Mouse (Mus musculus): ENCODE data around the gene Sgf29. TPM values are rescaled to one million over a fixed set of nuclear protein-coding genes. Genes with fewer than 3 reads are reported as not detected.
"Not testable (repeated sequence)": the region's sequence is repeated elsewhere in the genome, so short reads cannot be mapped to it uniquely, and the experiment has no call there.

Sgf29 gene
- total RNA-seq, 2 experiments from 2014 or later: 39.6 to 50.1 TPM

- no peak for DNase-seq (ENCODE audit: low spot score in 2 of 2)
Observed at GRCm38 (mm10) chr7:126678545-126679341, 29.6 kb downstream of the Sgf29 start.

GRCm38 (mm10) chr7:126679683-126680082, 30.6 kb downstream of the Sgf29 start:
- no peak for DNase-seq (ENCODE audit: low spot score in 2 of 2)

- DNase-seq (ENCODE audit: low spot score in 2 of 2): no peak
Observed at GRCm38 (mm10) chr7:126681221-126681620, 32.1 kb downstream of the Sgf29 start.

GRCm38 (mm10) chr7:126688156-126688555, 39.0 kb downstream of the Sgf29 start:
- not testable (repeated sequence) for DNase-seq (ENCODE audit: low spot score in 2 of 2)

GRCm38 (mm10) chr7:126689021-126689420, 39.9 kb downstream of the Sgf29 start:
- no peak for DNase-seq (ENCODE audit: low spot score in 2 of 2)

- DNase-seq (ENCODE audit: low spot score in 2 of 2): no peak
Observed at GRCm38 (mm10) chr7:126690737-126691136, 41.6 kb downstream of the Sgf29 start.

GRCm38 (mm10) chr7:126691676-126692075, 42.6 kb downstream of the Sgf29 start:
- DNase-seq (ENCODE audit: low spot score in 2 of 2): no peak

- DNase-seq (ENCODE audit: low spot score in 2 of 2): no peak
Observed at GRCm38 (mm10) chr7:126692426-126692825, 43.3 kb downstream of the Sgf29 start.

GRCm38 (mm10) chr7:126693256-126693655, 44.1 kb downstream of the Sgf29 start:
- DNase-seq (ENCODE audit: low spot score in 2 of 2): peak; percentile 80 to 87

- DNase-seq (ENCODE audit: low spot score in 2 of 2): no peak
Observed at GRCm38 (mm10) chr7:126693781-126694180, 44.7 kb downstream of the Sgf29 start.

- no peak for DNase-seq (ENCODE audit: low spot score in 2 of 2)
Observed at GRCm38 (mm10) chr7:126694441-126695051, 45.4 kb downstream of the Sgf29 start.

- peak; percentile 63 to 71 for DNase-seq (ENCODE audit: low spot score in 2 of 2)
Observed at GRCm38 (mm10) chr7:126695210-126695611, 46.1 kb downstream of the Sgf29 start, which contains the start of gene Bola2. TSS of gene Bola2 (plus strand) at chr7:126695401.

GRCm38 (mm10) chr7:126695631-126696207, 46.6 kb downstream of the Sgf29 start, which contains the start of gene Slx1b:
TSS of gene Slx1b (minus strand) at chr7:126695784.
- peak; percentile 87 to 88 for DNase-seq (ENCODE audit: low spot score in 2 of 2)

GRCm38 (mm10) chr7:126696303-126696702, 47.2 kb downstream of the Sgf29 start:
- no peak for DNase-seq (ENCODE audit: low spot score in 2 of 2)

GRCm38 (mm10) chr7:126696886-126697285, 47.8 kb downstream of the Sgf29 start:
- DNase-seq (ENCODE audit: low spot score in 2 of 2): no peak

- DNase-seq (ENCODE audit: low spot score in 2 of 2): no peak
Observed at GRCm38 (mm10) chr7:126697838-126698237, 48.7 kb downstream of the Sgf29 start.

- no peak for DNase-seq (ENCODE audit: low spot score in 2 of 2)
Observed at GRCm38 (mm10) chr7:126700063-126701015, 51.2 kb downstream of the Sgf29 start.

- DNase-seq (ENCODE audit: low spot score in 2 of 2): peak; percentile 87 to 92
Observed at GRCm38 (mm10) chr7:126701070-126701469, 52.0 kb downstream of the Sgf29 start.

GRCm38 (mm10) chr7:126701559-126702357, 52.6 kb downstream of the Sgf29 start:
- no peak for DNase-seq (ENCODE audit: low spot score in 2 of 2)

GRCm38 (mm10) chr7:126702358-126702757, 53.2 kb downstream of the Sgf29 start:
- no peak for DNase-seq (ENCODE audit: low spot score in 2 of 2)

All from adrenal gland, adult 18-20 months (tissue).